Mouse (Mus musculus) lung, postnatal 10 days (tissue): ENCODE measurements around the gene Gm5475.
A peak's percentile ranks its signal among the peaks of the same experiment; 100 is the strongest.

Experiments
- DNase-seq: peaks from one replicate; pipeline ENCODE4 v3.0.0; 2021

Gene Gm5475

GRCm38 (mm10) chr15:100451245-100451644 is 29.3 kb downstream of the Gm5475 start:
- DNase-seq: peak; percentile 80

DNA sequence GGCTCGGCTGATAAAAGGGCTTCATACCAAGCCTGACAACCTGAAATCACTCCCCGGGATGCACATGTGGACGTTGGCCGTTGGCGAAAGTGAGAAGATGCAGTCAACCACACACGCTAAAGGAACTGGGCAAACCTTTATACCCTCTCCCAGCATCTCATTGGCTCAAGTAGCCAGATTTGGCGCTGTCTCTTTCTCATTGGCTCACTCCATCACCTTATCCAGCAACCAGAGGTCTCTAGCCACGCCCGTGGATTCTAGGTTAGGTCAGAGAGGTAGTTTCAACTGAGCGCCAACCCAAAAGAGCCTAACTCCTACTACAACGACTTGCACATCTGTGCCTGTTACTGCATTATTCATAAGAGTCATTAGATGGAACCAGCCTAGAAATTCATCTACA is 30.5 kb downstream of the Gm5475 start:
- no peak for DNase-seq

DNA sequence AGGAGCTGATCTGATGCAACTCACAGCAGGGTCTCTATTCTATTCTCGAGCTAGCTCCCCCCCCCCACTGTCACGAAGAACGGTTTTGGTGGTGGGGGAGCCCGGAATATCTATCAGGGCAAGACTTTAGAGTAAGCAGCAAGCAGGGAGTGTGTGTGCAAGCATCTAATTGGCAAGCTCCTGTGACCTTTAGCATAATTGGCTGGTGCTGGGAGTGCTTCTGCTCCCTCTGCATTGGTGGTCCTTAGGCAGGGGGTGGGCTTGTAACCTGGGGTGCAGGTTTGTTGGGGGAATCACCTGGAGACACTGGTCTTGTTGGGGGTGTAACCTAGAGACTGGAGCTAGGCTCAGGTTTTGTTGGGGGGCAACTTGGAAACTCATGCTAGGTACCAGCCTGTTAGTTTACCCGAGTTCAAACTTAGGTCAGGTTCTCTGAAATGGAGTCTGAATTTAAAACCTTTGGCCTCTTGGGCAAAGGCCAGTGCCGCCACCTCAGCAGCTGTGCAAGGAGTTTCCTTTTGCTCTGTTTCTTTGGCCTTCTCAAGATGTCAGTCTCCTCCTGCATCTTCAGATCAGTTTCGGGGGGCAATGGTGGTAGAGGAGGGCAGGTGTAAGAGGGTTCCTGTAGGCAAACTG is 34.5 kb downstream of the Gm5475 start:
- DNase-seq: no peak

DNA sequence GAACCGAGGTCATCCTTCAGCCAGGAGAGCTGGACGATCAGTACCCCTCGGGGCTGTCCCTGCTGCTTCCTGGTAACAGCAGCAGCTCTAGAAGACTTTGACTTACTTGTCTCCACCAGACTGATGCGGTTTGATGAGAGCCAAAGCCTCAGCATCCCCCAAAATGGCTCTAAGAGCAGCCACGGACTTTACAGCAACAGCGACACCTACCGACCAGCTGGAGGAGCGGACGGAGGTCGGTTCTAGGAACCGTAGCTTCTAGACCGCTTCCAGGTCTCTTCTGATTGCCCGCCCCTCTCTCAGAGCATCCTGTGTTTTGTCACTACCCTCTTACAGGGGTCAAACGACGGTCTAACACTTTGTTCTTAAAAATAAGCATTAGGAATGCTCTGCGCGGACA is 35.4 kb downstream of the Gm5475 start:
- peak; percentile 80 for DNase-seq

GRCm38 (mm10) chr15:100458055-100458454 is 36.1 kb downstream of the Gm5475 start:
- DNase-seq: peak; percentile 74

DNA sequence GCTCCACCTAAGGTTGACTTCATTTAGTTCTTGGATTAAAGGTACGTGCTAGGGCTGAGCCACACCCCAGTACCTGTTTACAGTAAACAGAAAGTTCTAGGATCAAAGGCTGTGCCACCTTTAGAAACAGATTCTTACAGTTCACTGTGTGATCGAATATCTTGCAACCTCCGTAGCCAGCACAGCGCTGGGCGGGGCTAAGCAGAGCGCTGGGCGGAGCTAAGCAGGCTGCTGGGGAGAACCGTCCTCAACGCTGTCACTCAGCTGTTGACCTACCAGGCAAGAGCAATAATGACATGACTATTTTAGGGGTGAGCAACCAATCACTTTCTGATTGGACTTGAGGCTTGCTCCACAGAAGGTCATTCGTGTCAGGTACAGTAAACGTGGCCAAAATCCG is 39.0 kb downstream of the Gm5475 start:
- peak; percentile 49 for DNase-seq

GRCm38 (mm10) chr15:100461646-100462045 is 39.7 kb downstream of the Gm5475 start:
- DNase-seq: no peak

DNA sequence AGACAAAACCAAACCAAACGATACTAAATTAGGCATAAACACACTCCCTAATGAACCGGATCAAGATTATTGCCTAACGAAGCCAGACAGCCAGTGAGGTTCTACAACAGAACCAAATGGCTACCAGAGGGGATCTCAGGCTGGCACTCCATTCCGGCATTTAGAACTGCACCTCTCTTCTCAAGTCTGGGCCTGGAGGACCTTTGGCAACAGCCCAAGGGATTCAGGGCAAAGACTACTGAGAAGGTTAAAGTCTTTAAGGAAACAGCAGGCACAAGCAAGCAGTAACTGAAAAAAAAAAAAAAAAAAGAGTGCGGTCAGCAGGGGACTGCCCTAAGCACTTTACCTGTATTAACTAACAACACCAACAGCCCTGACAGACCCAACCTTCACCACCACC is 40.1 kb downstream of the Gm5475 start:
- DNase-seq: no peak

GRCm38 (mm10) chr15:100463712-100464111 is 41.8 kb downstream of the Gm5475 start:
- DNase-seq: peak; percentile 78

DNA sequence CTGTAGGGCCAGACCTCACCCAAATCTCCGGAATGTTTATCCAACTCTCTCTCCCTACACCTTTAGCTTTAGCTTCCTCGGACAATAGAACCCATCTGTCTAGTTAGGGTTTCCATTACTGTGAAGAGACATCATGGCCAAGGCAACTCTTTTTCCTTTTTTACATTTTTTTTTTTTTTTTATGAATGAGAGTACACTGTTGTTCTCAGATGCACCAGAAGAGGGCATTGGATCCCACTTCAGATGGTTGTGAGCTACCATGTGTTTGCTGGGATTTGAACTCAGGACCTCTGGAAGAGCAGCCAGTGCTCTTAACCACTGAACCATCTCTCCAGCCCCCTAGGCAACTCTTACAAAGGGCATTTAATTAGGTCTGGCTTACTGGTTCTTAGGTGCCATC is 43.5 kb downstream of the Gm5475 start:
- DNase-seq: no peak

DNA sequence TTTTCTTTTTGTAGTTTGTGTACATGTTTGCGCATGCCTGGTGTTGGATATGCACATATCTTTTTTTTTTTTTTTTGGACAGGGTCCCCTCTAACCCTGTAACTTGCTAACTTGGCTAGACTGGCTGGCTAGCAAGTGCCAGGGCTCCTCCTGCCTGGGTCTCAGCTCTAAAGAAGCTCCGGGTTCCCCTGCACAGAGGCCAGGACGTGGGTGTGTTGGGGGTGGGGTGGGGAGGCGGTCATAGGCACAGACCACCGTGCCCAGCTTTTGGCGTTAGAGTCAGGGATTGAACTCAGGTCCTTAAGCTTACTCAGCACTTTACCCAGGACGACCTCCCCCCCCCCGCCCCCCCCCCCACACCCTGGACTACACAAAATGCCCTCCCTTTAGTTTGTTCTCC is 45.8 kb downstream of the Gm5475 start:
- DNase-seq: no peak

- DNase-seq: peak; percentile 93
These were observed 46.6 kb downstream of the Gm5475 start, which contains the start of gene Letmd1 for GRCm38 (mm10) chr15:100468295-100469188. Letmd1 (plus strand) TSS chr15:100469023.

DNA sequence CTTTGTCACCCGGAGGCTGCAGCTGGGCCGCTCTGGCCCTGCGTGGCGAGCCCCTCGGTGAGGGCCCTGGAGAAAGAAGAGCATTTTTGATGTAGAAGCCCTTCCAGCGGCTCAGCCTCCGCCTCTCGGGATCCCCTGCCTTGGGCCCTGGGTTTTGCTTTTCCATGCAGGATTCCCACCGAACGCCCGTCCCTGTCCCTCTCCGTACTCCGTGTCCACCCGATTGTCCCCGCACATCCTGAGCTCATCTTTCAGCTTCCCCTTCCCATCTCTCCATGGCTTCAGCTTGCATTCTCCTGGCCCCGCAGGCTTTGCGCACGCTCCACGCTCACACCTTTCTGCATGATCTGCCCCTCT is 47.2 kb downstream of the Gm5475 start:
- no peak for DNase-seq

- no peak for DNase-seq
These were observed 48.1 kb downstream of the Gm5475 start for GRCm38 (mm10) chr15:100470037-100470436.

GRCm38 (mm10) chr15:100473926-100474503 is 52.1 kb downstream of the Gm5475 start:
- no peak for DNase-seq
